Mouse (Mus musculus) left cerebral cortex, postnatal 4 days (tissue): ENCODE measurements at regions not wholly inside any gene's neighbourhood (a gene's known extent, or its start where the extent isn't known, plus 50 kb on each side); places are given as distances from the start of the nearest gene placed in this dataset.

Experiments
- DNase-seq: peaks from one replicate; pipeline ENCODE4 v3.0.0-alpha.2; 2022
- intact Hi-C: fragments of 180-260 bp; cut with DNase I; formaldehyde crosslinking; loops from one replicate; pipeline ENCODE4 v1.15.1; 2025

DNA sequence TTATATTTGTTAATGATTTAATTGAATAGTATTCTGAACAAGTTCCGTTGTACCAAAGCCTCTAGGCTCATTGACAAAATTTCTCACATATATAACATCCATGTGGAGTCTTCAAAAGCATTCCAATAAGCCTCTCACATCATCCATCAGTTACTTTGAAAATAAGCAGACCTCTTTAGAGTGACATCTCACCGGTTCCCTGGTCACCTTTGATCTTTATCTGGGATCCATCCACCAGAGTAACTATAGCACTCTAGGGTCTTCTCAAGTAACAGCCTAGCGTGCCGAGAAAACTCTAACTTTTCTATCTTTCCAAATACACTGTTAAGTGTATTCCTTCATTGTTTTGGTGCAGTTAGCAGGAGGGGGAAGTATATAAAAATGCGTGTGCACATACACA is 55.6 kb upstream of the Mad2l1 start:
- DNase-seq = no peak
- intact Hi-C loops = no loop called here

- DNase-seq = no peak
- intact Hi-C loops = no loop called here
These were observed 55.0 kb upstream of the Mad2l1 start for GRCm38 (mm10) chr6:66480207-66480606.

- DNase-seq = no peak
- intact Hi-C loops = no loop called here
These were observed 52.4 kb upstream of the Mad2l1 start for GRCm38 (mm10) chr6:66482797-66483196.
